Mouse (Mus musculus): ENCODE measurements at regions not wholly inside any gene's neighbourhood (a gene's known extent, or its start where the extent isn't known, plus 50 kb on each side); places are given as distances from the start of the nearest gene placed in this dataset.
"Not testable (repeated sequence)": the region's sequence is repeated elsewhere in the genome, so short reads cannot be mapped to it uniquely, and the experiment has no call there.

DNA sequence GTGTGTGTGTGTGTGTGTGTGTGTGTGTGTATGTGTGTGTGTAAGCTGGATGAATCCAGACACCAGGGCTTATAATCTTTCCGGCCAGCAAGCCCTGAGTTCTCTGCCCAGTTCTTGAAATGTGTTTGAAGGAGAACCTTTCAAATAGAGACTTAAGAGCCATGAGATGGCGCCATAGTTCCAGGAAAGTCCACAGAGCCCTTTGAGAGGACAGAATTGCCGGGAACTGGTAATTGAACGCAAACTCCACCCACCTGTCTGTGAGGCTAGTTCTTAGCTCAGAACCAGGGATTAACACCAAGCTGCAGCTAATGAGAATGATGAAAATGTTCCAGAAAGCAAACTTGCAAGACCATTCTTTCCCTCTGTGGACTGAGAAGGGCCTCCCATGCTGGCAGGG is 72.2 kb downstream of the Trim42 start:
- DNase-seq (ENCODE audit: low spot score) (no peak), ATAC-seq (replicated peaks; ENCODE audit: low FRiP score, low TSS enrichment, low read depth) (no peak)
- no peak overlapping the region for H3K9ac ChIP-seq (ENCODE audit: low read length)
- no peaks in the 10 kb centered on the region for H3K9me3 ChIP-seq (ENCODE audit: control insufficient read depth, low read length)
- no peaks in the 10 kb centered on the region for H3K4me1 ChIP-seq (replicated peaks; ENCODE audit: control insufficient read depth, insufficient read depth, low read length)
- no peaks in the 10 kb centered on the region for H3K36me3 ChIP-seq (ENCODE audit: control insufficient read depth, insufficient read depth, low read length)
- no peaks in the 10 kb centered on the region for H3K27me3 ChIP-seq (replicated peaks; ENCODE audit: control insufficient read depth, insufficient read depth, low read length)
- no peak overlapping the region for H3K4me3 ChIP-seq (ENCODE audit: low read depth, low read length)
- 16% methylated on average over 4 of the region's 4 CpGs for WGBS
- H3K27ac ChIP-seq (ENCODE audit: low read depth): no peak overlapping the region
- no peak overlapping the region for H3K4me2 ChIP-seq (ENCODE audit: low read length)

- H3K36me3 ChIP-seq (ENCODE audit: control insufficient read depth, insufficient read depth, low read length): no peaks in the 10 kb centered on the region
- WGBS: 31% methylated on average over 7 of the region's 7 CpGs
- H3K9ac ChIP-seq (ENCODE audit: low read length): no peak overlapping the region
- ATAC-seq (replicated peaks; ENCODE audit: low FRiP score, low TSS enrichment, low read depth): no peak
- no peaks in the 10 kb centered on the region for H3K9me3 ChIP-seq (ENCODE audit: control insufficient read depth, low read length)
- no peaks in the 10 kb centered on the region for H3K27me3 ChIP-seq (replicated peaks; ENCODE audit: control insufficient read depth, insufficient read depth, low read length)
- no peak overlapping the region for H3K4me3 ChIP-seq (ENCODE audit: low read depth, low read length)
- H3K4me1 ChIP-seq (replicated peaks; ENCODE audit: control insufficient read depth, insufficient read depth, low read length): no peaks in the 10 kb centered on the region
- peak; percentile 68 for DNase-seq (ENCODE audit: low spot score)
- no peak overlapping the region for H3K4me2 ChIP-seq (ENCODE audit: low read length)
- no peak overlapping the region for H3K27ac ChIP-seq (ENCODE audit: low read depth)
Observed at GRCm38 (mm10) chr9:97295770-97296169, 74.0 kb downstream of the Trim42 start.

DNA sequence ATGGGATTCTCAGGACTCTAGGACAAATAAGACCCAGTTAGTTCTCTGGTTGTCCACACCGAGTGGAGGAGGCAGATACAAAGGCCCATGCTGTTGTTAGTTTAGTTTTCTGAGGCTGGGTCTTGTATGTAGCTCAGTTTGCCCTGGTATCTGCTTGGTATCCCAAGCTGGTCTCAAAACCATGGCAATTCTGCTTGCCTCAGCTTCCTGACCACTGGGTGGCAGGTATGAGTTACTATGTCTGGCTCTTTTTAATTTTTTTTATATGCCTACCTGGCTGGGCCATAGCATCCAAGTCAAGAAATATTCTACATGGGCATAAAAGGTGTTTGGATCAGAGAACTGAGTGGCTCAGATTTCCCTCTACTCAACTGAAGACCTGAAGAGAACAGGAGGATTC is 77.9 kb downstream of the Trim42 start:
- no peaks in the 10 kb centered on the region for H3K36me3 ChIP-seq (ENCODE audit: control insufficient read depth, insufficient read depth, low read length)
- H3K9me3 ChIP-seq (ENCODE audit: control insufficient read depth, low read length): no peaks in the 10 kb centered on the region
- no peak overlapping the region for H3K4me2 ChIP-seq (ENCODE audit: low read length)
- H3K4me1 ChIP-seq (replicated peaks; ENCODE audit: control insufficient read depth, insufficient read depth, low read length): no peaks in the 10 kb centered on the region
- no peak overlapping the region for H3K9ac ChIP-seq (ENCODE audit: low read length)
- no peak for DNase-seq (ENCODE audit: low spot score)
- H3K4me3 ChIP-seq (ENCODE audit: low read depth, low read length): no peak overlapping the region
- no peak for ATAC-seq (replicated peaks; ENCODE audit: low FRiP score, low TSS enrichment, low read depth)
- WGBS: 72% methylated on average over 1 of the region's 1 CpGs
- H3K27me3 ChIP-seq (replicated peaks; ENCODE audit: control insufficient read depth, insufficient read depth, low read length): no peaks in the 10 kb centered on the region
- H3K27ac ChIP-seq (ENCODE audit: low read depth): no peak overlapping the region

GRCm38 (mm10) chr9:97284282-97284802 is 85.4 kb downstream of the Trim42 start:
- DNase-seq (ENCODE audit: low spot score) (no peak), ATAC-seq (replicated peaks; ENCODE audit: low FRiP score, low TSS enrichment, low read depth) (0 out of 2 replicates have a peak, but pooled peaks have one; percentile 71)
- H3K9ac ChIP-seq (ENCODE audit: low read length): no peak overlapping the region
- no peaks in the 10 kb centered on the region for H3K4me1 ChIP-seq (replicated peaks; ENCODE audit: control insufficient read depth, insufficient read depth, low read length)
- H3K4me3 ChIP-seq (ENCODE audit: low read depth, low read length): no peak overlapping the region
- H3K27me3 ChIP-seq (replicated peaks; ENCODE audit: control insufficient read depth, insufficient read depth, low read length): no peaks in the 10 kb centered on the region
- no peaks in the 10 kb centered on the region for H3K9me3 ChIP-seq (ENCODE audit: control insufficient read depth, low read length)
- H3K27ac ChIP-seq (ENCODE audit: low read depth): no peak overlapping the region
- no peaks in the 10 kb centered on the region for H3K36me3 ChIP-seq (ENCODE audit: control insufficient read depth, insufficient read depth, low read length)
- H3K4me2 ChIP-seq (ENCODE audit: low read length): no peak overlapping the region
- WGBS: 54% methylated on average over 7 of the region's 7 CpGs

- no peaks in the 10 kb centered on the region for H3K36me3 ChIP-seq (ENCODE audit: control insufficient read depth, insufficient read depth, low read length)
- no peak overlapping the region for H3K9ac ChIP-seq (ENCODE audit: low read length)
- H3K27ac ChIP-seq (ENCODE audit: low read depth): no peak overlapping the region
- H3K4me2 ChIP-seq (ENCODE audit: low read length): no peak overlapping the region
- ATAC-seq (replicated peaks; ENCODE audit: low FRiP score, low TSS enrichment, low read depth): no peak
- H3K4me3 ChIP-seq (ENCODE audit: low read depth, low read length): no peak overlapping the region
- H3K4me1 ChIP-seq (replicated peaks; ENCODE audit: control insufficient read depth, insufficient read depth, low read length): no peaks in the 10 kb centered on the region
- no peaks in the 10 kb centered on the region for H3K9me3 ChIP-seq (ENCODE audit: control insufficient read depth, low read length)
- 91% methylated on average over 3 of the region's 3 CpGs for WGBS
- no peaks in the 10 kb centered on the region for H3K27me3 ChIP-seq (replicated peaks; ENCODE audit: control insufficient read depth, insufficient read depth, low read length)
- DNase-seq (ENCODE audit: low spot score): no peak
Observed at GRCm38 (mm10) chr9:97282090-97282489, 87.7 kb downstream of the Trim42 start.

- WGBS: 85% methylated on average over 14 of the region's 14 CpGs
- DNase-seq (ENCODE audit: low spot score); H3K4me1 ChIP-seq (replicated peaks; ENCODE audit: control insufficient read depth, insufficient read depth, low read length); H3K4me2 ChIP-seq (ENCODE audit: low read length); H3K36me3 ChIP-seq (ENCODE audit: control insufficient read depth, insufficient read depth, low read length); H3K27ac ChIP-seq (ENCODE audit: low read depth); H3K9me3 ChIP-seq (ENCODE audit: control insufficient read depth, low read length); ATAC-seq (replicated peaks; ENCODE audit: low FRiP score, low TSS enrichment, low read depth); H3K9ac ChIP-seq (ENCODE audit: low read length); H3K4me3 ChIP-seq (ENCODE audit: low read depth, low read length); H3K27me3 ChIP-seq (replicated peaks; ENCODE audit: control insufficient read depth, insufficient read depth, low read length): not testable (repeated sequence)
Observed at GRCm38 (mm10) chr9:97275449-97275848, 94.3 kb downstream of the Trim42 start.

GRCm38 (mm10) chr9:97273891-97274290 is 95.9 kb downstream of the Trim42 start:
- WGBS: 85% methylated on average over 7 of the region's 7 CpGs
- no peaks in the 10 kb centered on the region for H3K4me1 ChIP-seq (replicated peaks; ENCODE audit: control insufficient read depth, insufficient read depth, low read length)

GRCm38 (mm10) chr9:97272061-97272460 is 97.7 kb downstream of the Trim42 start:
- H3K4me2 ChIP-seq (ENCODE audit: low read length): no peak overlapping the region
- ATAC-seq (replicated peaks; ENCODE audit: low FRiP score, low TSS enrichment, low read depth) (no peak), DNase-seq (ENCODE audit: low spot score) (no peak)
- H3K9ac ChIP-seq (ENCODE audit: low read length): no peak overlapping the region
- no peak overlapping the region for H3K27ac ChIP-seq (ENCODE audit: low read depth)
- H3K4me3 ChIP-seq (ENCODE audit: low read depth, low read length): no peak overlapping the region
- no peaks in the 10 kb centered on the region for H3K27me3 ChIP-seq (replicated peaks; ENCODE audit: control insufficient read depth, insufficient read depth, low read length)
- H3K36me3 ChIP-seq (ENCODE audit: control insufficient read depth, insufficient read depth, low read length): no peaks in the 10 kb centered on the region
- 93% methylated on average over 8 of the region's 8 CpGs for WGBS
- no peaks in the 10 kb centered on the region for H3K9me3 ChIP-seq (ENCODE audit: control insufficient read depth, low read length)
- no peaks in the 10 kb centered on the region for H3K4me1 ChIP-seq (replicated peaks; ENCODE audit: control insufficient read depth, insufficient read depth, low read length)

More at GRCm38 (mm10) chr9:97273891-97274290, 95.9 kb downstream of the Trim42 start:
- Histone ChIP-seq H3K4me3 (ENCODE audit: low read depth, low read length) (no peak overlapping the region), H3K36me3 (ENCODE audit: control insufficient read depth, insufficient read depth, low read length) (no peaks in the 10 kb centered on the region), H3K27ac (ENCODE audit: low read depth) (no peak overlapping the region), H3K9ac (ENCODE audit: low read length) (no peak overlapping the region), H3K4me2 (ENCODE audit: low read length) (no peak overlapping the region), H3K27me3 (replicated peaks; ENCODE audit: control insufficient read depth, insufficient read depth, low read length) (no peaks in the 10 kb centered on the region), H3K9me3 (ENCODE audit: control insufficient read depth, low read length) (no peaks in the 10 kb centered on the region)
- ATAC-seq (replicated peaks; ENCODE audit: low FRiP score, low TSS enrichment, low read depth) (no peak), DNase-seq (ENCODE audit: low spot score) (no peak)

- H3K4me1 ChIP-seq (replicated peaks; ENCODE audit: control insufficient read depth, insufficient read depth, low read length): no peaks in the 10 kb centered on the region
- no peak overlapping the region for H3K27ac ChIP-seq (ENCODE audit: low read depth)
- H3K9ac ChIP-seq (ENCODE audit: low read length): no peak overlapping the region
- no peaks in the 10 kb centered on the region for H3K9me3 ChIP-seq (ENCODE audit: control insufficient read depth, low read length)
- H3K4me2 ChIP-seq (ENCODE audit: low read length): no peak overlapping the region
- H3K27me3 ChIP-seq (replicated peaks; ENCODE audit: control insufficient read depth, insufficient read depth, low read length): no peaks in the 10 kb centered on the region
- ATAC-seq (replicated peaks; ENCODE audit: low FRiP score, low TSS enrichment, low read depth) (no peak), DNase-seq (ENCODE audit: low spot score) (no peak)
- H3K4me3 ChIP-seq (ENCODE audit: low read depth, low read length): no peak overlapping the region
- WGBS: 97% methylated on average over 1 of the region's 1 CpGs
- H3K36me3 ChIP-seq (ENCODE audit: control insufficient read depth, insufficient read depth, low read length): no peaks in the 10 kb centered on the region
Observed at GRCm38 (mm10) chr9:97247621-97248020, 122.1 kb downstream of the Trim42 start.
